Mouse (Mus musculus) ES-Bruce4 (cell line): ENCODE measurements around the gene Pomt1. TPM values are rescaled to one million over a fixed set of nuclear protein-coding genes. Genes with fewer than 3 reads are reported as not detected.

Experiments used
- H3K27ac ChIP-seq: 2 replicates; pipeline ENCODE4 v1.5.1; 2012; ENCODE audit warnings: low read length, inconsistent platforms; ENCODE audit not compliant: insufficient read depth
- H3K27me3 ChIP-seq: 2 replicates; pipeline ENCODE4 v1.6.1; 2012; ENCODE audit warnings: mild to moderate bottlenecking, low read length, inconsistent platforms; ENCODE audit not compliant: control insufficient read depth, poor library complexity, insufficient read depth, severe bottlenecking
- H3K36me3 ChIP-seq: 2 replicates; pipeline ENCODE4 v1.6.1; 2012; ENCODE audit warnings: inconsistent platforms, mild to moderate bottlenecking, low read length, moderate library complexity; ENCODE audit not compliant: control insufficient read depth, poor library complexity, insufficient read depth, severe bottlenecking
- H3K4me1 ChIP-seq: one replicate; pipeline ENCODE4 v1.8.1; 2011; ENCODE audit warnings: low read length; ENCODE audit not compliant: control insufficient read depth, insufficient read depth
- H3K4me3 ChIP-seq: 2 replicates; pipeline ENCODE4 v1.5.1; 2011; ENCODE audit warnings: low read depth, mild to moderate bottlenecking, low read length
- H3K9ac ChIP-seq: 2 replicates; pipeline ENCODE4 v1.6.1; 2012; ENCODE audit warnings: low read depth, mild to moderate bottlenecking, inconsistent platforms; ENCODE audit not compliant: poor library complexity, severe bottlenecking
- H3K9me3 ChIP-seq: replicated peaks from 2 replicates; pipeline ENCODE4 v1.6.1; 2012; ENCODE audit warnings: mild to moderate bottlenecking, low read length, inconsistent platforms; ENCODE audit not compliant: control insufficient read depth, poor library complexity, insufficient read depth, severe bottlenecking
- CTCF ChIP-seq: IDR thresholded peaks from one replicate; pipeline ENCODE4 v1.8.1; 2011; ENCODE audit warnings: low read depth, low read length
- EP300 ChIP-seq: IDR thresholded peaks from 2 replicates; pipeline ENCODE4 v1.6.1; 2011; ENCODE audit warnings: low read depth, low read length; ENCODE audit not compliant: insufficient read depth
- POLR2A ChIP-seq: IDR thresholded peaks from one replicate; pipeline ENCODE4 v1.8.1; 2011; ENCODE audit warnings: low read length; ENCODE audit not compliant: insufficient read depth
- polyA plus RNA-seq: library from polyadenylated mRNA; stranded (reverse); fragments of >200 nt; gene quantifications from 2 replicates; pipeline ENCODE4 v1.2.4, GENCODE M21; 2011; ENCODE audit warnings: low read depth; ENCODE audit not compliant: missing spikeins, insufficient read depth, insufficient read length

Gene Pomt1
- polyA plus RNA-seq, 1 experiment = 30.6 TPM

- Histone ChIP-seq H3K4me1 (no peaks in the 10 kb centered on the region), H3K4me3 (no peak overlapping the region), H3K9me3 (no peaks in the 10 kb centered on the region), H3K27ac (no peak overlapping the region), H3K36me3 (peaks cover 4% of the 10 kb centered on the region), H3K27me3 (no peaks in the 10 kb centered on the region), H3K9ac (no peak overlapping the region)
- TF ChIP-seq CTCF (peak; percentile 25), EP300 (no peak)
These were observed 66.6 kb downstream of the Pomt1 start for GRCm38 (mm10) chr2:32302952-32303351.

GRCm38 (mm10) chr2:32304145-32304832 lies 67.9 kb downstream of the Pomt1 start:
- Histone ChIP-seq H3K4me3 (no peak overlapping the region), H3K27ac (no peak overlapping the region), H3K4me1 (no peaks in the 10 kb centered on the region), H3K27me3 (no peaks in the 10 kb centered on the region), H3K9me3 (no peaks in the 10 kb centered on the region), H3K9ac (no peak overlapping the region), H3K36me3 (no peaks in the 10 kb centered on the region)
- TF ChIP-seq EP300 (0 out of 2 replicates have a peak, but pooled peaks have one; percentile 8), CTCF (peak; percentile 96), POLR2A (no peak)

Other genes with a start within 250 kb of the Pomt1 start
- gene Fam78a, start 151.7 kb upstream of the Pomt1 start, polyA plus RNA-seq = 1.6 and 3.0 TPM in 2 replicates
- 1.2 TPM in 1 of 2 replicates, not detected in the other for gene Plpp7, start 141.1 kb upstream of the Pomt1 start, polyA plus RNA-seq
- 106 and 112 TPM in 2 replicates for gene Prrc2b, start 85.5 kb upstream of the Pomt1 start, polyA plus RNA-seq
- 27.8 and 29.7 TPM in 2 replicates for gene Uck1, start 23.6 kb downstream of the Pomt1 start, polyA plus RNA-seq
- gene Golga2, start 50.8 kb downstream of the Pomt1 start, polyA plus RNA-seq = 38.4 and 39.3 TPM in 2 replicates
- gene Swi5, start 51.5 kb downstream of the Pomt1 start, polyA plus RNA-seq = 553 and 558 TPM in 2 replicates
- 34.3 and 38.7 TPM in 2 replicates for gene Ciz1, start 115.7 kb downstream of the Pomt1 start, polyA plus RNA-seq
- 11.6 and 17.0 TPM in 2 replicates for gene Dnm1, start 116.7 kb downstream of the Pomt1 start, polyA plus RNA-seq
- gene 1110008P14Rik, start 145.3 kb downstream of the Pomt1 start, polyA plus RNA-seq = 25.7 and 30.5 TPM in 2 replicates
- not detected in 2 replicates for gene Lcn2, start 151.7 kb downstream of the Pomt1 start, polyA plus RNA-seq
- 18.1 and 22.2 TPM in 2 replicates for gene Ptges2, start 159.3 kb downstream of the Pomt1 start, polyA plus RNA-seq
- gene Naif1, start 213.9 kb downstream of the Pomt1 start, polyA plus RNA-seq = 3.0 and 3.6 TPM in 2 replicates
- gene Slc25a25, start 214.9 kb downstream of the Pomt1 start, polyA plus RNA-seq = 12.8 and 16.5 TPM in 2 replicates